Mouse (Mus musculus) megakaryocyte-erythroid progenitor cell, adult 5-6 weeks (primary cell): Measurements from ENCODE around the gene Cldn15. TPM values are rescaled to one million over a fixed set of nuclear protein-coding genes. Genes with fewer than 3 reads are reported as not detected.

Experiments
- ATAC-seq: replicated peaks from 2 replicates; pipeline ENCODE4 v1.8.0; 2016; ENCODE audit warnings: mild to moderate bottlenecking, inconsistent platforms; ENCODE audit not compliant: severe bottlenecking, poor library complexity, low FRiP score, low TSS enrichment
- total RNA-seq, 2 experiments: library from RNA; stranded (forward) in 1 of 2; stranded (reverse) in 1 of 2; fragments of 200-1000, 215-1000 nt in 1 of 2; fragments of >200 nt in 1 of 2; fragmentation: Nextera tagmentation in 1 of 2; gene quantifications; 2 replicates each; pipeline ENCODE4 v1.2.3; 2014 to 2017

Cldn15 gene
- total RNA-seq, 2 experiments from 2014 or later: 0.13 TPM; not detected in 1

GRCm38 (mm10) chr5:136973670-136974069, 7.3 kb downstream of the Cldn15 start:
- no peak for ATAC-seq

GRCm38 (mm10) chr5:136977769-136978168, 11.4 kb downstream of the Cldn15 start:
- ATAC-seq: no peak

GRCm38 (mm10) chr5:136979762-136980161, 13.3 kb downstream of the Cldn15 start:
- no peak for ATAC-seq

- no peak for ATAC-seq
These were observed 14.6 kb downstream of the Cldn15 start for GRCm38 (mm10) chr5:136980974-136981373.

GRCm38 (mm10) chr5:136982338-136982930, 16.0 kb downstream of the Cldn15 start:
- no peak for ATAC-seq

GRCm38 (mm10) chr5:136984828-136985227, 18.4 kb downstream of the Cldn15 start:
- ATAC-seq: no peak

GRCm38 (mm10) chr5:136986695-136987137, 20.3 kb downstream of the Cldn15 start, which contains the start of gene Plod3:
Gene Plod3, plus strand, starts transcription at chr5:136987019.
- peak; percentile 89 for ATAC-seq

GRCm38 (mm10) chr5:136987138-136987933, 20.9 kb downstream of the Cldn15 start:
- peak; percentile 39; the same call in 1 of the 2 replicates for ATAC-seq

- ATAC-seq: 0 out of 2 replicates have a peak, but pooled peaks have one; percentile 10
These were observed 21.5 kb downstream of the Cldn15 start, which contains the start of gene Znhit1 for GRCm38 (mm10) chr5:136987934-136988271. Gene Znhit1, minus strand, starts transcription at chr5:136988021.

GRCm38 (mm10) chr5:136988420-136988819, 22.0 kb downstream of the Cldn15 start:
- ATAC-seq: no peak

- no peak for ATAC-seq
These were observed 23.4 kb downstream of the Cldn15 start for GRCm38 (mm10) chr5:136989801-136990200.

- ATAC-seq: no peak
These were observed 33.0 kb downstream of the Cldn15 start for GRCm38 (mm10) chr5:136999449-136999848.

GRCm38 (mm10) chr5:137000612-137001011, 34.2 kb downstream of the Cldn15 start:
- no peak for ATAC-seq

- no peak for ATAC-seq
These were observed 40.9 kb downstream of the Cldn15 start for GRCm38 (mm10) chr5:137007276-137007675.

- peak; percentile 64; the same call in 1 of the 2 replicates for ATAC-seq
These were observed 43.6 kb downstream of the Cldn15 start for GRCm38 (mm10) chr5:137009988-137010387.

GRCm38 (mm10) chr5:137012401-137012950, 46.1 kb downstream of the Cldn15 start:
- ATAC-seq: no peak

GRCm38 (mm10) chr5:137015913-137016312, 49.5 kb downstream of the Cldn15 start:
- no peak for ATAC-seq

- no peak for ATAC-seq
These were observed 57.9 kb downstream of the Cldn15 start for GRCm38 (mm10) chr5:137024318-137024717.

GRCm38 (mm10) chr5:137025132-137025531, 58.7 kb downstream of the Cldn15 start:
- ATAC-seq: peak; percentile 61
